Mouse (Mus musculus) thymus, adult 2 months (tissue): ENCODE data around the gene Ptprn. TPM values are rescaled to one million over a fixed set of nuclear protein-coding genes. Genes with fewer than 3 reads are reported as not detected.
A peak's percentile ranks its signal among the peaks of the same experiment; 100 is the strongest.

Source experiments
- DNase-seq: peaks from one replicate; pipeline ENCODE4 v3.0.0; 2021
- H3K27ac ChIP-seq: fragments of 200-500 bp; 2 replicates; pipeline ENCODE4 v1.5.1; 2012; ENCODE audit warnings: low read length, control low read depth; ENCODE audit not compliant: control insufficient read depth, insufficient read depth
- H3K27me3 ChIP-seq: fragments of 200-500 bp; 2 replicates; pipeline ENCODE4 v1.6.1; 2012; ENCODE audit warnings: mild to moderate bottlenecking, low read length, moderate library complexity, mixed read lengths; ENCODE audit not compliant: control insufficient read depth, insufficient read depth
- H3K36me3 ChIP-seq: fragments of 200-500 bp; 2 replicates; pipeline ENCODE4 v1.6.1; 2012; ENCODE audit warnings: mild to moderate bottlenecking, low read length, moderate library complexity; ENCODE audit not compliant: control insufficient read depth, insufficient read depth
- H3K4me1 ChIP-seq: fragments of 200-500 bp; replicated peaks from 2 replicates; pipeline ENCODE4 v1.6.1; 2012; ENCODE audit warnings: low read length; ENCODE audit not compliant: control insufficient read depth, insufficient read depth
- H3K4me3 ChIP-seq: fragments of 200-500 bp; 2 replicates; pipeline ENCODE4 v1.5.1; 2012; ENCODE audit warnings: mild to moderate bottlenecking, low read length, control low read depth, moderate library complexity; ENCODE audit not compliant: control insufficient read depth, insufficient read depth
- CTCF ChIP-seq: fragments of 200-500 bp; IDR thresholded peaks from 2 replicates; pipeline ENCODE4 v1.5.1; 2012; ENCODE audit warnings: mild to moderate bottlenecking, control low read depth, low read length, moderate library complexity, borderline replicate concordance; ENCODE audit not compliant: control insufficient read depth, poor library complexity, insufficient read depth; ENCODE audit errors: extremely low read depth
- POLR2A ChIP-seq: fragments of 200-500 bp; IDR thresholded peaks from 2 replicates; pipeline ENCODE4 v1.6.1; 2012; ENCODE audit warnings: mild to moderate bottlenecking, low read length, control low read depth, moderate library complexity; ENCODE audit not compliant: control insufficient read depth, poor library complexity, insufficient read depth; ENCODE audit errors: extremely low read depth
- WGBS: fragments of 180-500 bp; shearing (Covaris S2); methylation state at CpG from one replicate; pipeline ENCODE4 v1.1.7; 2018; 5-methylcytosine and 5-hydroxymethylcytosine counted together
- polyA plus RNA-seq: library from polyadenylated mRNA; depleted of rRNA; stranded (reverse); fragments of >200 nt; gene quantifications from 2 replicates; pipeline ENCODE4 v1.2.3, GENCODE M21; 2012

The Ptprn gene
- polyA plus RNA-seq, 1 experiment: 2.6 TPM

GRCm38 (mm10) chr1:75253849-75254624, 10.3 kb downstream of the Ptprn start:
- WGBS: 63% methylated on average over 16 of the region's 16 CpGs
- Histone ChIP-seq H3K36me3 (no peaks in the 10 kb centered on the region), H3K27me3 (no peaks in the 10 kb centered on the region), H3K4me1 (peaks cover 29% of the 10 kb centered on the region), H3K27ac (no peak overlapping the region), H3K4me3 (no peak overlapping the region)
- DNase-seq: peak; percentile 86
- TF ChIP-seq CTCF: no peak
- no peak for TF ChIP-seq POLR2A

DNA sequence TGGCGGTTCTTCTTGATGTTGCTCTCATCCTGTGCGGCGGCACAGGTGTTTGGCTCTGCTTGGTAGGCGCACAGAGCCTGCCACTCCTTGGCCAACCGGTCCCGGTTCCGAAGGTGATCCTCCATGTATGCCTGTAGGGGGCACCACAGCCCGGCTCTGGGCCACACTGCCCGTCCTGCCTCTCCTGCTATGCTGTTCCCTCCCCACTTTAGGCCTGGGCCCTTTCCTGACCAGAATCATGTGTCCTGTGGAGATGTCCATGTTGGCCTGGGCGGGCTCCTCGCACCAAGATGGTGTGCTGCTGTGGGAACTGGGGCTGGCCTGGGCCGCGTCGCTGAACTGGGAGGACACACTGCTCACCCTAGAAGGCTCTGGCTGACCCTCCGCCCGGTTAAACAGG, 11.3 kb downstream of the Ptprn start:
- DNase-seq: no peak
- no peaks in the 10 kb centered on the region for H3K27me3 ChIP-seq
- 90% methylated on average over 16 of the region's 16 CpGs for WGBS
- no peak overlapping the region for H3K27ac ChIP-seq
- no peaks in the 10 kb centered on the region for H3K36me3 ChIP-seq
- TF ChIP-seq CTCF (no peak), POLR2A (no peak)
- H3K4me1 ChIP-seq: peaks cover 36% of the 10 kb centered on the region
- H3K4me3 ChIP-seq: no peak overlapping the region

DNA sequence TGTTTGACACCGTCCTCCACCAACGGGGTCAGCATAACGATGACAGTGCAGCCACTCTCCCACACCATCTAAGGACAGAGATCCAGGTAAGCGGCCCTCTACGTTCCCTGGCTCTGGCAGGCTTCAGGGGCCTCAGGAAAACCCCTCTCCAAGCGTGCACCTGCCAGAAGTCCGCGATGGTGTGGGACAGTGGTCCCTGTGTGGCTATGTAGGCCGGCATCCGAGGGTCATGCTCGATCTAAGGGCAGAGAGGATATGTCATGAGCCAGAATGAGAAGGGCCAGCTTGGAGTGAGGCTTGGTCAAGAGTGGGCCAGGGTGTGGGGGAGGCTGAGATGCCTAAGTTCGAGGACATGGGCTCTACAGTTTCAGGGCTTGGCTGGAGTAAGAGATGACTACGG, 12.0 kb downstream of the Ptprn start:
- H3K4me1 ChIP-seq: peaks cover 38% of the 10 kb centered on the region
- 92% methylated on average over 13 of the region's 13 CpGs for WGBS
- TF ChIP-seq CTCF: no peak
- TF ChIP-seq POLR2A: no peak

DNA sequence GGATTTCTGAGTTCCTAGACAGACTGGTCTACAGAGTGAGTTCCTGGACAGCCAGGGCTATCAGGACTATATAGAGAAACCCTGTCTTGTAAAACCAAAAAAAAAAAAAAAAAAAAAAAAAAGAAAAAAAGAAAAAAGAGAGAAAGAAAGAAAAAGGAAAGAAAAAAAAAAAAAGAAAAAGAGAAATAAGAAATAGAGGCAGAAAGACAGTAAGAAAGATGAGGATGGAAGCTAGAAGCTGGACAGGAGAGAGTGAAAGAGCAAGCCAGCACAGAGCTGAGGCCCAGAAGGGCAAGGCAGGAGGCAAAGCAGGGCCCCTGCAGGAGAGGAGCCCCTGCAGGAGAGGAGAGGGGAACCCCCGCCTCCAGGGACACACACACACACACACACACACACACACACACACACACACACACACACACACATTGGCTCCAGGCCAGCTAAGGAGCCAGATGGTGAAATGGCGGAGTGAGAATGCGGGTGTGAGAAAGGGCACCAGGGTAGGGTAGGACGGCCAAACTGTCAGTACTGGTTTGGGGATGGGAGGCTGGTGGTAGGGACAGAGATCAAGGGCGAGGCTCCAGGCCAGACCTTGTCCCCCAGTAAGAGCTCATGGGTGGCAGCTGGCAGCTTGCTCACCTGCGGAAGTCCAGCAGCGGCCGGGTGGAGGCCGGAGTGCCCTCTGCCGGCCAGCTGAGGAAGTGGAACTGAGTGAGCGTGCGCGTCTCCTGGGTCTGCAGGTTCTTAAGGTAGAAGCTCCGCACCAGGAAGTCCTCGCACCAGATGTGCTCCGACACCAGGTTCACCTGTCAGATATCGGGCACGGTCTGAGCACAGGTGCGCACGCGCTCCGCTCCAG, 13.0 kb downstream of the Ptprn start:
- DNase-seq: peak; percentile 89
- TF ChIP-seq POLR2A (0 out of 2 replicates have a peak, but pooled peaks have one; percentile 17), CTCF (peak; percentile 94)
- H3K36me3 ChIP-seq: no peaks in the 10 kb centered on the region
- H3K4me3 ChIP-seq: peak overlapping the region; percentile 30
- no peaks in the 10 kb centered on the region for H3K27me3 ChIP-seq
- no peak overlapping the region for H3K27ac ChIP-seq
- H3K4me1 ChIP-seq: peaks cover 38% of the 10 kb centered on the region
- 4% methylated on average over 22 of the region's 22 CpGs for WGBS

More for the DNA sequence above, 12.0 kb downstream of the Ptprn start:
- Histone ChIP-seq H3K4me3 (no peak overlapping the region), H3K27ac (no peak overlapping the region), H3K36me3 (no peaks in the 10 kb centered on the region), H3K27me3 (no peaks in the 10 kb centered on the region)
- DNase-seq: no peak

DNA sequence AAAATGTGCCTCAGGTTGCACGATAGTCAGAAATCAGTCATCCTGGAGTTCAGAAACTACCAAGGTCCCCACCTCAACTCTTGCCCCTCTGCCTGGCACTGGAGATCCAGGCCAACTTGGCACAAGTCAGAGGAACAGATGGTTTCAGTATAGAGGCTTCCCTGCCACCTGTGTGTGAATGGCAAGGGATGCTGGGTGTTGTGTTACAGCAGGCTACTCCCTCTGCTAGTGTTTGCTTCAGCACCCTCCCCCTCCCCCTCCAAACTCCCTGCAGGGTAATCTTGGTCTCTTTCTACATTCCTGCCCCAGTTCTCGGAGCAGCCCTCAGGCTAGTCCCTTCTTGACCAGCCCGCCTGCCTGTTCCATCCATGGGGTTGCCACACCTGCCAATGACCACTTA, 13.8 kb downstream of the Ptprn start:
- no peaks in the 10 kb centered on the region for H3K36me3 ChIP-seq
- H3K27me3 ChIP-seq: no peaks in the 10 kb centered on the region
- TF ChIP-seq POLR2A (no peak), CTCF (no peak)
- H3K4me3 ChIP-seq: no peak overlapping the region
- no peak overlapping the region for H3K27ac ChIP-seq
- WGBS: 89% methylated on average over 3 of the region's 3 CpGs
- DNase-seq: no peak
- peaks cover 37% of the 10 kb centered on the region for H3K4me1 ChIP-seq

DNA sequence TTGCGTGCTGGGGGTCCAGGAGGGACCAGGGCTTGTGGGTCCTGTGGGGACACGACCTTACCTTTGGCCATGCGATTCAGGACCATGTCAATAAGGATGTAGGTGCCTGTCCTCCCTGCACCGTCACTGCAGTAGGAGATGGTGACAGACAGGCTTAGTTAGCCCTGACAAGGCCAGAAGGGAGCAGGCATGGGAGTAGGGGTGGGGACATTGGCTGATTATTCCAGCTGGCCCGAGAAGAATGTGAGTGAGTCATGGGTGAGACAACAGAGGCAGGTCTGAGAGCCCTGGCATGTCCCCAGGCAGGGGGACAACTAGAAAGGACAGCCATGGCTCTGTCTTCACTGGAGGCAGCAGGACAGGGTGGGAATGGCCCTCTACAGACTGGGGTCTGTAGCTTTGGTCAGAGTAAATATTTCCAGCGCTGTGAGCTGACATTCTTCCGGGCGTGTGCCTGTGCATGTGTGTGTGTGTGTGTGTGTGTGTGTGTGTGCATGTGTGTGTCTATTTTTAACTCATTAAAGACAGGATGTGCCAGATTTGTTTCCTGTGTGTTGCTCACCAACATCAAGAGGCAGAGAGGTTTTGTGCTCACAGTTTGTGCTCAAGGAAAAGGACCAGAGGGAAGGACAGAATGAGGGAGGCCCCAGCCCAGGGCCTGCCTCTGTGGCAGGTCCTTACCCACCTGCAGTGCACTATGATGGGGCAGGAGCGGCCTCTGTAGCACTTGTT, 16.1 kb downstream of the Ptprn start:
- no peaks in the 10 kb centered on the region for H3K36me3 ChIP-seq
- peaks cover 22% of the 10 kb centered on the region for H3K4me1 ChIP-seq
- TF ChIP-seq POLR2A (no peak), CTCF (no peak)
- DNase-seq: no peak
- H3K27ac ChIP-seq: no peak overlapping the region
- WGBS: 65% methylated on average over 9 of the region's 9 CpGs
- no peaks in the 10 kb centered on the region for H3K27me3 ChIP-seq
- H3K4me3 ChIP-seq: no peak overlapping the region
